Mouse (Mus musculus) lung, postnatal 0 days (tissue): ENCODE data around the gene Cdk1.
A peak's percentile ranks its signal among the peaks of the same experiment; 100 is the strongest.

Experiments
- CTCF ChIP-seq: IDR thresholded peaks from 2 replicates; pipeline ENCODE4 v1.5.1; 2016; ENCODE audit warnings: antibody characterized with exemption, mild to moderate bottlenecking
- EP300 ChIP-seq: IDR thresholded peaks from 2 replicates; pipeline ENCODE4 v1.6.1; 2016; ENCODE audit warnings: antibody characterized with exemption, mild to moderate bottlenecking, control low read depth

DNA sequence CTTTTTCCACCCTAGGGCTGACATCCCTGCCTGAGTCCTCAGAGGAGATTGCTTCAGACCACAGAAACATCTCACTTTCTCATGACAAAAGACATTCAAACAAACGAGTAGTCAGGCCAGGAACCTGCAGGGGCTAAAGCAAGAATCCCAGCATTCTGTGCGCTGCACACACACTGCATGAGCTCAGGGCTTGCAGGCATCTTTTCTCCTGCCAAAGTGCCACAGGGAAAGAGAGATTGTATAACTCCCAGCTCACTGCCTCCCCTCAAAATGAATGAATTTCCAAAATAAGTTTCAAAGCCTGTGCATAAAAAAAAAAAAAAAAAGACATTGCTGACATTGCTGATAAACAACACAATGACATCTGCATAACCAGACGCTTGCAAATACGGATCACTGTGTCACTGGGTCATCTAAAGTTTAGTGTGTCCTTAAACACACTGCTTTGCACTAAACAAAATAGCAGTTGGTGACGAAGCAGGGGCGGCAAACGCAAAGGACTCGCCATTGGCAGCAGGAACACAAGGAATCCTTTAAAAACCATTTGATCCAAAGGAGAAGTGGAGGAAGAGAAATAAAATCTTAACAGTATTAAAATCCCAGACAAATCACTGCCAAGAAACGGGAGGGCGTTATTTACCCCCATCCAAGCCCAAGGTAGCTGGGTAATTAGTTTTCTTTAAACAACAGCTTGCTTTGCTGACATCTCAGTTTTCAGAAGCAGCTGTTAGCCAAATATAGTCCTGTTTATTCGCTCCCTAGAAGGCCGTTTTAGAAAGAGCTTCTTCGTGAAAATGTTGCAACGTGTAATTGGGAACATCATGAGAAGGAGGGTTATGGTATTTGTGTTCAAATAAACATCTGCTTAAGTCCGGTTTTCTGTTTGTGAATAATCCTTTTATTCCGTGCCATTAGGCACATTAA lies 18.2 kb downstream of the Cdk1 start:
- TF ChIP-seq CTCF (no peak), EP300 (peak; percentile 54; the same call in 1 of the 2 replicates)
